Comparison of ENCODE assay signal across 8 mouse cellular contexts in the genomic region with DNA sequence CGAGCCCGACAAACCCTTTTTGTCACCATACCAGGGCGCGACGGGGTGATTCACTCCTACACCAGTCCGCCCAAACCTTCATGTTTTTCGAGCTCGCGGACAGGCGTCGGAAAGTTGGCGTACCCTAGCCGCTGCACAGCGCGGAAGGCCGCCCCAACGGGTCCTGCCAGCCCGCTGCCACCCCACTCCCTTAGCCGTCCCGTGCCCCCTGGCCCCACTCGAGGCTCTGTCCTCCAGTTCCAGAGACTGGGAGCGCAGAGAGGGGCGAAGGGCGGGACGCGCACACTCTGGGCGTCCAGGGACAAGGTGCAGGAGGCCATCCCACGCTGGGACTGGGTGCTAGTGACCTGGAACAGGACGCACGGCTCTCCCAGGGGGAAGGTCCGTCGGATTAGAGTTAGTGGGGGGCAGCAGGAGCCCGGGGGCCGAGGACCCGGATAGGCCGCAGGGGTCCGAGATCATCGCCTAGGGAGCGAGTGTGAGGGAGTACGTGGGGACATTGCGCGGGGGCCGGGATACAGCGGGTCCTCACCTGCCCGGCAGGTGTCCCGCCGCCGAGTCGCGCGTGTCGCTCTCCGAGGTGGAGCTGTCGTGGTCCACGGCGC. TPM values are rescaled to one million over a fixed set of nuclear protein-coding genes. Genes with fewer than 3 reads are reported as not detected.
A peak's percentile ranks its signal among the peaks of the same experiment; 100 is the strongest.
DNase-seq lines count a peak whose midpoint lies in the region; ATAC-seq and TF ChIP-seq lines count a peak whose summit lies in the region.

Neu2 (plus strand) TSS at position 329 of the 605 bp plus-strand sequence.

- no peak for ATAC-seq in erythroblast, adult 5-6 weeks (replicated peaks; ENCODE audit: low FRiP score, poor library complexity, severe bottlenecking)
- ATAC-seq in heart, embryonic 16.5 days (replicated peaks; ENCODE audit: extremely low read depth, insufficient read depth, low FRiP score) = 0 out of 2 replicates have a peak, but pooled peaks have one; percentile 24
- peak; percentile 38 for ATAC-seq in midbrain, postnatal 0 days (ENCODE audit: low FRiP score)

- H3K27ac ChIP-seq in heart, embryonic 16.5 days (ENCODE audit: low read length) = no peak within 1 kb of the TSS
- no peak within 1 kb of the TSS for H3K27ac ChIP-seq in midbrain, postnatal 0 days (ENCODE audit: low read depth, low read length)

- WGBS in heart, embryonic 16.5 days = 2% methylated on average over 56 of the region's 56 CpGs
- under 1% methylated on average over 54 of the region's 56 CpGs for WGBS in midbrain, postnatal 0 days

- peaks cover 4% of the 10 kb centered on the region for H3K9me3 ChIP-seq in erythroblast, embryonic 14.5 days (ENCODE audit: control insufficient read depth, low read length)
- peaks cover 4% of the 10 kb centered on the region for H3K9me3 ChIP-seq in heart, embryonic 16.5 days (replicated peaks; ENCODE audit: control insufficient read depth, low read length)
- H3K9me3 ChIP-seq in midbrain, postnatal 0 days (ENCODE audit: low read length) = no peaks in the 10 kb centered on the region

- no peak for TF ChIP-seq CTCF in midbrain, postnatal 0 days (IDR thresholded peaks at IDR 0.05)

- peak within 1 kb of the TSS; percentile 64 for H3K9ac ChIP-seq in heart, embryonic 16.5 days (ENCODE audit: low read length)
- peak within 1 kb of the TSS; percentile 79 for H3K9ac ChIP-seq in midbrain, postnatal 0 days (replicated peaks; ENCODE audit: low read length, poor library complexity, severe bottlenecking)

- H3K27me3 ChIP-seq in erythroblast, embryonic 14.5 days (ENCODE audit: control insufficient read depth) = peaks cover 57% of the 10 kb centered on the region
- H3K27me3 ChIP-seq in heart, embryonic 16.5 days (ENCODE audit: control insufficient read depth, insufficient read depth, low read length) = peaks cover 44% of the 10 kb centered on the region
- no peaks in the 10 kb centered on the region for H3K27me3 ChIP-seq in midbrain, postnatal 0 days (ENCODE audit: insufficient read depth, low read length)

- H3K4me1 ChIP-seq in erythroblast, embryonic 14.5 days (ENCODE audit: control insufficient read depth) = no peaks in the 10 kb centered on the region
- H3K4me1 ChIP-seq in heart, embryonic 16.5 days (ENCODE audit: control insufficient read depth, insufficient read depth, low read length) = peaks cover 9% of the 10 kb centered on the region
- peaks cover 3% of the 10 kb centered on the region; the same call in 1 of the 2 replicates for H3K4me1 ChIP-seq in midbrain, postnatal 0 days (ENCODE audit: insufficient read depth, low read length)

- DNase-seq in B cell, adult 2 months = peak; percentile 15 to 24
- DNase-seq in embryo, embryonic 10.5 days (ENCODE audit: low spot score) = peak; percentile 27
- peak; percentile 56 to 83 for DNase-seq in kidney, postnatal 25 days
- no peak for DNase-seq in midbrain, postnatal 0 days (ENCODE audit: low spot score)
- no peak for DNase-seq in layer of hippocampus, adult 11-12 months (ENCODE audit: low spot score)

- H3K4me2 ChIP-seq in heart, embryonic 16.5 days (ENCODE audit: low read depth, low read length) = peak within 1 kb of the TSS; percentile 99
- H3K4me2 ChIP-seq in midbrain, postnatal 0 days (ENCODE audit: low read depth, low read length, poor library complexity, severe bottlenecking) = peak within 1 kb of the TSS; percentile 94

- peak within 1 kb of the TSS; percentile 36 for H3K4me3 ChIP-seq in erythroblast, embryonic 14.5 days (replicated peaks)
- H3K4me3 ChIP-seq in heart, embryonic 16.5 days (ENCODE audit: low read length) = peak within 1 kb of the TSS; percentile 70
- peak within 1 kb of the TSS; percentile 79 for H3K4me3 ChIP-seq in midbrain, postnatal 0 days (ENCODE audit: low read depth, low read length)

- no peaks in the 10 kb centered on the region for H3K36me3 ChIP-seq in erythroblast, embryonic 14.5 days (ENCODE audit: control insufficient read depth)
- no peaks in the 10 kb centered on the region for H3K36me3 ChIP-seq in heart, embryonic 16.5 days (ENCODE audit: control insufficient read depth, insufficient read depth)
- no peaks in the 10 kb centered on the region for H3K36me3 ChIP-seq in midbrain, postnatal 0 days (ENCODE audit: insufficient read depth, low read length)

RNA-seq across cellular contexts. Expression of gene Neu2, which starts in this region (rescaled TPM):
- polyA plus RNA-seq in erythroblast, embryonic 14.5 days (2012) = not detected in 2 replicates
- not detected in 2 replicates for total RNA-seq in erythroblast, adult 5-6 weeks (2015; ENCODE audit: low replicate concordance)
- not detected in 2 replicates for total RNA-seq in erythroblast, adult 5-6 weeks (2017; ENCODE audit: low replicate concordance)
- polyA plus RNA-seq in heart, embryonic 16.5 days (2015; fragmentation: Nextera tagmentation; extraction: Ambion mirVana) = 1.7 and 2.5 TPM in 2 replicates
- 1.1 and 1.3 TPM in 2 replicates for total RNA-seq in midbrain, postnatal 0 days (2014; rRNA removed)
- polyA plus RNA-seq in midbrain, postnatal 0 days (2015; fragmentation: Nextera tagmentation; extraction: Ambion mirVana) = 1.1 and 2.0 TPM in 2 replicates

Comparison
In these comparisons a context has a peak if more than half of its experiments do, and no peak if none do; other contexts are left out.
1. DNase-seq: peak in B cell, adult 2 months (2 of 2), embryo, embryonic 10.5 days (single experiment) and kidney, postnatal 25 days (2 of 2); none in midbrain, postnatal 0 days (single experiment) and layer of hippocampus, adult 11-12 months (single experiment).
2. Peak in every context shown above with its lines, with median percentiles within 50 percentile points of each other: H3K4me3 ChIP-seq.